ENCODE assay signal across 25 mouse cellular contexts in the genomic region with DNA sequence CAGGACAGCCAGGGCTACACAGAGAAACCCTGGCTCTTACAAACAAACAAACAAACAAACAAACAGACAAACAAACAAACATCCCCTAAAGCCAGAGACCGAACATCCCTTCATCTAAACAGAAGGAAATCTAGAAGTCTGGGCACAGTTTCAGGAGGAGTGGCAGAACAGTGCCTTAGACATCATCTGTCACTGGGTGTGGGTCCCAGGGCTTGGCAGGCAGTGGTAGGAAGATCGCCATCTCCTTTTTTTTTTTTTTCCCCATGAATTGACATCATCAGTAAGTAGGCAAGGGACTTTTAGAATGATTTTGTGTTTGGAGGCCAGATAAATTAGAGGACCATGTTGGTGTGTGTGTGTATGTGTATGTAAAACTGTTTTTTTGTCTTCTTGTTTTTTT. TPM values are rescaled to one million over a fixed set of nuclear protein-coding genes. Genes with fewer than 3 reads are reported as not detected.
DNase-seq lines count a peak whose midpoint lies in the region; ATAC-seq and TF ChIP-seq lines count a peak whose summit lies in the region.
"Had no signal": no experiment of that assay in that cellular context is flagged by ENCODE, and none has a peak within 500 bp of the region (broad histone marks: within the 10 kb centered on the region; RNA-seq: fewer than 3 reads in every experiment).

No protein-coding gene starts in this region.

- WGBS in forebrain, embryonic 14.5 days, result 68% methylated on average over 2 of the region's 2 CpGs
- 44% methylated on average over 2 of the region's 2 CpGs for WGBS in forebrain, postnatal 0 days
- 86% methylated on average over 2 of the region's 2 CpGs for WGBS in midbrain, embryonic 13.5 days

- H3K9ac ChIP-seq in forebrain, embryonic 14.5 days (ENCODE audit: low read length), result no peak overlapping the region
- H3K9ac ChIP-seq in forebrain, postnatal 0 days, result no peak overlapping the region
- no peak overlapping the region for H3K9ac ChIP-seq in midbrain, embryonic 13.5 days (replicated peaks)
- H3K9ac ChIP-seq: forebrain, embryonic 13.5 days; heart, embryonic 12.5 days; heart, embryonic 15.5 days; hindbrain, embryonic 14.5 days had no signal

- TF ChIP-seq CTCF in forebrain, postnatal 0 days (IDR thresholded peaks at IDR 0.05; ENCODE audit: low read depth), result no peak

- intact Hi-C loops in left cerebral cortex, postnatal 4 days (cut with DNase I), result no loop called here
- intact Hi-C loops in left cerebral cortex, postnatal 14 days (cut with DNase I), result no loop called here

- no peaks in the 10 kb centered on the region for H3K9me3 ChIP-seq in forebrain, embryonic 14.5 days (replicated peaks; ENCODE audit: control insufficient read depth, low read length)
- H3K9me3 ChIP-seq in forebrain, postnatal 0 days (ENCODE audit: low read length), result no peaks in the 10 kb centered on the region
- no peaks in the 10 kb centered on the region for H3K9me3 ChIP-seq in midbrain, embryonic 13.5 days
- H3K9me3 ChIP-seq: forebrain, embryonic 10.5 days; forebrain, embryonic 13.5 days; heart, embryonic 12.5 days; heart, embryonic 15.5 days had no signal

- ATAC-seq in forebrain, embryonic 14.5 days, result no peak
- no peak for ATAC-seq in forebrain, postnatal 0 days
- no peak for ATAC-seq in midbrain, embryonic 13.5 days
- ATAC-seq: forebrain, embryonic 13.5 days; hindbrain, postnatal 0 days; inflammation-experienced regulatory T-cells, adult 6 months; intestine, embryonic 16.5 days had no signal

- no peak overlapping the region for H3K4me2 ChIP-seq in forebrain, embryonic 14.5 days (ENCODE audit: low read length)
- no peak overlapping the region for H3K4me2 ChIP-seq in forebrain, postnatal 0 days (ENCODE audit: low read depth)
- H3K4me2 ChIP-seq in midbrain, embryonic 13.5 days (replicated peaks), result no peak overlapping the region
- H3K4me2 ChIP-seq: forebrain, embryonic 13.5 days; heart, embryonic 12.5 days; heart, embryonic 15.5 days; hindbrain, embryonic 14.5 days had no signal

- peaks cover 11% of the 10 kb centered on the region; the same call in 1 of the 2 replicates for H3K36me3 ChIP-seq in forebrain, embryonic 14.5 days (ENCODE audit: control insufficient read depth, insufficient read depth, low read length)
- H3K36me3 ChIP-seq in forebrain, postnatal 0 days (ENCODE audit: insufficient read depth), result 0 out of 2 replicates have a peak, but pooled peaks cover 4% of the 10 kb centered on the region
- H3K36me3 ChIP-seq in midbrain, embryonic 13.5 days, result peaks cover 28% of the 10 kb centered on the region

- H3K4me1 ChIP-seq in forebrain, embryonic 14.5 days (ENCODE audit: control insufficient read depth, insufficient read depth, low read length), result no peaks in the 10 kb centered on the region
- H3K4me1 ChIP-seq in forebrain, postnatal 0 days (ENCODE audit: insufficient read depth), result no peaks in the 10 kb centered on the region
- H3K4me1 ChIP-seq in midbrain, embryonic 13.5 days (replicated peaks), result no peaks in the 10 kb centered on the region
- H3K4me1 ChIP-seq: forebrain, embryonic 10.5 days; forebrain, embryonic 13.5 days; heart, embryonic 12.5 days; heart, embryonic 15.5 days had no signal

- peak; percentile 32 for DNase-seq in forebrain, embryonic 14.5 days (ENCODE audit: low spot score)
- DNase-seq in forebrain, postnatal 0 days, result no peak
- DNase-seq in left cerebral cortex, postnatal 4 days, result peak; percentile 14
- DNase-seq in left cerebral cortex, postnatal 14 days (ENCODE audit: low spot score in 2 of 2), result no peak
- peak; percentile 6 for DNase-seq in Muller cell, postnatal 12 days (ENCODE audit: inconsistent ontology term)
- DNase-seq: adrenal gland, adult 2 months; adrenal gland, postnatal 14 days; cerebellum, adult 11-12 months; cerebellum, adult 8-10 months; cerebellum, postnatal 25 days; gastrocnemius, adult 2 months; gastrocnemius, postnatal 14 days; heart, adult 18-20 months; heart, postnatal 10 days; heart, postnatal 4 days; kidney, adult 18-20 months had no signal

- H3K27ac ChIP-seq in forebrain, embryonic 14.5 days (ENCODE audit: low read depth, low read length), result no peak overlapping the region
- H3K27ac ChIP-seq in forebrain, postnatal 0 days (ENCODE audit: low read depth, low read length), result no peak overlapping the region
- no peak overlapping the region for H3K27ac ChIP-seq in midbrain, embryonic 13.5 days
- H3K27ac ChIP-seq: forebrain, embryonic 10.5 days; forebrain, embryonic 13.5 days; gastrocnemius, adult 2 months; heart, embryonic 15.5 days; hindbrain, embryonic 14.5 days; hindbrain, postnatal 0 days had no signal

- H3K4me3 ChIP-seq in forebrain, embryonic 14.5 days (ENCODE audit: low read depth, low read length), result no peak overlapping the region
- no peak overlapping the region for H3K4me3 ChIP-seq in forebrain, postnatal 0 days (ENCODE audit: low read depth, low read length)
- H3K4me3 ChIP-seq in midbrain, embryonic 13.5 days (replicated peaks), result no peak overlapping the region
- H3K4me3 ChIP-seq: forebrain, embryonic 10.5 days; forebrain, embryonic 13.5 days; gastrocnemius, adult 2 months; heart, embryonic 12.5 days; heart, embryonic 15.5 days had no signal

- H3K27me3 ChIP-seq in forebrain, embryonic 14.5 days (replicated peaks; ENCODE audit: control insufficient read depth, insufficient read depth, low read length), result no peaks in the 10 kb centered on the region
- no peaks in the 10 kb centered on the region for H3K27me3 ChIP-seq in forebrain, postnatal 0 days (ENCODE audit: insufficient read depth, low read length)
- no peaks in the 10 kb centered on the region for H3K27me3 ChIP-seq in midbrain, embryonic 13.5 days
- H3K27me3 ChIP-seq: forebrain, embryonic 13.5 days; heart, embryonic 12.5 days; heart, embryonic 15.5 days had no signal

RNA-seq across cellular contexts. Expression of a gene that starts 51.0 kb away (rescaled TPM):
- 29.7 and 33.4 TPM in 2 replicates for polyA plus RNA-seq in forebrain, embryonic 14.5 days (2014; fragmentation: Nextera tagmentation; extraction: Ambion mirVana)
- 10.3 and 12.7 TPM in 2 replicates for total RNA-seq in forebrain, postnatal 0 days (2014; rRNA removed)
- 11.9 and 12.8 TPM in 2 replicates for polyA plus RNA-seq in forebrain, postnatal 0 days (2015; fragmentation: Nextera tagmentation; extraction: Ambion mirVana)
- 10 to 100 TPM; 11.0 to 12.2 TPM for total RNA-seq in left cerebral cortex, postnatal 4 days (2021)
- total RNA-seq in left cerebral cortex, postnatal 14 days (2021), result 10 to 100 TPM; 11.2 to 12.5 TPM
- polyA plus RNA-seq in midbrain, embryonic 13.5 days (2015; fragmentation: Nextera tagmentation; extraction: Ambion mirVana), result 28.7 and 29.1 TPM in 2 replicates

Comparison
In these comparisons a context has a peak if more than half of its experiments do, and no peak if none do; other contexts are left out.
1. DNase-seq: peak in forebrain, embryonic 14.5 days (single experiment), left cerebral cortex, postnatal 4 days (single experiment) and Muller cell, postnatal 12 days (single experiment); none in forebrain, postnatal 0 days (single experiment) and left cerebral cortex, postnatal 14 days (0 of 2).